Mouse (Mus musculus): ENCODE data around the gene Ccdc136. TPM values are rescaled to one million over a fixed set of nuclear protein-coding genes. Genes with fewer than 3 reads are reported as not detected.

The Ccdc136 gene
- polyA plus RNA-seq, 1 experiment from 2014 or later = 22.6 TPM

- H3K36me3 ChIP-seq = peaks cover 73% of the 10 kb centered on the region
Observed at GRCm38 (mm10) chr6:29445354-29445753, 49.2 kb downstream of the Ccdc136 start.

GRCm38 (mm10) chr6:29449858-29450257, 53.7 kb downstream of the Ccdc136 start:
- H3K9ac ChIP-seq = no peak overlapping the region
- ATAC-seq (replicated peaks; ENCODE audit: low FRiP score) = no peak
- H3K27ac ChIP-seq = no peak overlapping the region
- H3K36me3 ChIP-seq = peaks cover 85% of the 10 kb centered on the region
- WGBS = 32% methylated on average over 4 of the region's 4 CpGs
- H3K4me1 ChIP-seq = no peaks in the 10 kb centered on the region
- H3K9me3 ChIP-seq (replicated peaks) = no peaks in the 10 kb centered on the region
- no peak overlapping the region for H3K4me3 ChIP-seq (replicated peaks)
- no peak overlapping the region for H3K4me2 ChIP-seq
- no peaks in the 10 kb centered on the region for H3K27me3 ChIP-seq

More at GRCm38 (mm10) chr6:29445354-29445753, 49.2 kb downstream of the Ccdc136 start:
- Histone ChIP-seq H3K9ac (no peak overlapping the region), H3K4me1 (no peaks in the 10 kb centered on the region), H3K4me2 (no peak overlapping the region), H3K27me3 (no peaks in the 10 kb centered on the region), H3K27ac (no peak overlapping the region), H3K9me3 (replicated peaks) (no peaks in the 10 kb centered on the region), H3K4me3 (replicated peaks) (no peak overlapping the region)
- no peak for ATAC-seq (replicated peaks; ENCODE audit: low FRiP score)
- WGBS = 91% methylated on average over 7 of the region's 7 CpGs

GRCm38 (mm10) chr6:29450667-29451066, 54.6 kb downstream of the Ccdc136 start:
- ATAC-seq (replicated peaks; ENCODE audit: low FRiP score) = no peak
- Histone ChIP-seq H3K27me3 (no peaks in the 10 kb centered on the region), H3K4me2 (no peak overlapping the region), H3K4me3 (replicated peaks) (no peak overlapping the region), H3K36me3 (peaks cover 86% of the 10 kb centered on the region), H3K9ac (no peak overlapping the region), H3K4me1 (no peaks in the 10 kb centered on the region), H3K27ac (no peak overlapping the region), H3K9me3 (replicated peaks) (no peaks in the 10 kb centered on the region)
- WGBS = 91% methylated on average over 6 of the region's 6 CpGs

DNA sequence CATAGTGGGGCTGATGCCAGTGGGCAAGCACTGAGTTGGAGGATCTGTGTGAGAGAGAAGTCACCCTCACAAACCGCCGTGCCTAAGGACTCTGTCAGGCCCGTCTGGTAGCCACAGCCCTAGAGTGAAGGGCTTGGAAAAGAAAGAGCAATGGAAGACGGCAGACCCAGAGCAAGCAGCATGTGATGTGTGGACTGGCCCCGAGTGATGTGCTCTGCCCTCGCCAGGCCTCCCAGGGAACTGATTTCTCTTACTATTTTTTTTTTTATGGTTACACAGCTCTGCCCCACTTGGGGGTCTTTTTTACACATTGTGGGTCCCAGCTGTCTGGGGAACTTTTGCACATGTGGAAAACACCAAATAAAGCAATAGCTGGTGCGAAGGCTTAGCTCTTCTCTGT, 65.4 kb downstream of the Ccdc136 start:
- no peak overlapping the region for H3K4me2 ChIP-seq
- peaks cover 37% of the 10 kb centered on the region for H3K36me3 ChIP-seq
- no peaks in the 10 kb centered on the region for H3K9me3 ChIP-seq (replicated peaks)
- H3K27me3 ChIP-seq = no peaks in the 10 kb centered on the region
- H3K4me1 ChIP-seq = no peaks in the 10 kb centered on the region
- ATAC-seq (replicated peaks; ENCODE audit: low FRiP score) = no peak
- H3K4me3 ChIP-seq (replicated peaks) = no peak overlapping the region
- WGBS = 56% methylated on average over 7 of the region's 7 CpGs
- no peak overlapping the region for H3K9ac ChIP-seq
- H3K27ac ChIP-seq = no peak overlapping the region

- no peak for ATAC-seq (replicated peaks; ENCODE audit: low FRiP score)
- WGBS = 77% methylated on average over 3 of the region's 3 CpGs
- H3K27me3 ChIP-seq = no peaks in the 10 kb centered on the region
Observed at GRCm38 (mm10) chr6:29463388-29463787, 67.3 kb downstream of the Ccdc136 start.

DNA sequence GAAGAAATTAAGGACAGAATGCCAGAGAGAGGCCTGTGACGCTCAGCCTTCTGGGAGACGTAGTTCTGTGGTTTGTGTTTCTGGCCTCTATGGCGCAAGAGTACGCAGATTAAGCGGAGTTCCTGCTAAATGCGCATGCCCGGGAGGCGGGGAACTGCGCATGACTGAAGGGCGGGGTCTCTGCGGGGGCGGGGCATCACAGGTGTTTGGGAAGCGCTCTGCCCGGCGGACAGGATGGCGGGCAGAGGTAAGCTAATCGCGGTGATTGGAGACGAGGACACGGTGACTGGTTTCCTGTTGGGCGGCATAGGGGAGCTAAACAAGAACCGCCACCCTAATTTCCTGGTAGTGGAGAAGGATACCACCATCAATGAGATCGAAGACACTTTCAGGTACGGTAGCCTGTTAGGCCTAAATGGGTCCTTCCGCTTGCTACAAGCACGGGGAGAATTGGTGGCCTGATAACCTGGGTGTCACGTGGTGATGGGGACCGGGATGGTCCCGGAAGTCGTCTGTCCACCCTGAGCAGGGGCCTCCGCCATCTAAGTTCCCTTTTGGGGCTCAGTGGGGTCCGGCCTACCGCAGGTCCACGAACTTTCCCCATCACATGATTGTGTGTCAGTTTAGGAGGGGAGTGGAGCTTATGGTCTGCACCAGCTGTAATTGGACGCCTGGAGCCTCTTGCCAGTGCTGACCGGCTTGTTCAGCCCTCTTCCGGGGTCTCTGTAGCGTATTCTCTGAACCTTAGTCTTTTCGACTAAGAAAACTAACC, 71.7 kb downstream of the Ccdc136 start, which contains the start of gene Atp6v1f:
Gene Atp6v1f, plus strand, starts transcription at position 136 of the 772 bp plus-strand sequence.
- peaks cover 25% of the 10 kb centered on the region for H3K36me3 ChIP-seq
- peak; percentile 92 for ATAC-seq (replicated peaks; ENCODE audit: low FRiP score)
- H3K4me3 ChIP-seq (replicated peaks) = peak within 1 kb of the TSS; percentile 81
- H3K4me2 ChIP-seq = peak within 1 kb of the TSS; percentile 71
- H3K27me3 ChIP-seq = no peaks in the 10 kb centered on the region
- H3K27ac ChIP-seq = peak within 1 kb of the TSS; percentile 82
- WGBS = under 1% methylated on average over 39 of the region's 39 CpGs
- peaks cover 10% of the 10 kb centered on the region for H3K4me1 ChIP-seq
- peak within 1 kb of the TSS; percentile 63 for H3K9ac ChIP-seq
- no peaks in the 10 kb centered on the region for H3K9me3 ChIP-seq (replicated peaks)

More at GRCm38 (mm10) chr6:29463388-29463787, 67.3 kb downstream of the Ccdc136 start:
- H3K9me3 ChIP-seq (replicated peaks) = no peaks in the 10 kb centered on the region
- no peak overlapping the region for H3K27ac ChIP-seq
- H3K4me2 ChIP-seq = no peak overlapping the region
- no peak overlapping the region for H3K9ac ChIP-seq
- no peak overlapping the region for H3K4me3 ChIP-seq (replicated peaks)
- peaks cover 1% of the 10 kb centered on the region; the same call in 1 of the 2 replicates for H3K4me1 ChIP-seq
- H3K36me3 ChIP-seq = peaks cover 19% of the 10 kb centered on the region

DNA sequence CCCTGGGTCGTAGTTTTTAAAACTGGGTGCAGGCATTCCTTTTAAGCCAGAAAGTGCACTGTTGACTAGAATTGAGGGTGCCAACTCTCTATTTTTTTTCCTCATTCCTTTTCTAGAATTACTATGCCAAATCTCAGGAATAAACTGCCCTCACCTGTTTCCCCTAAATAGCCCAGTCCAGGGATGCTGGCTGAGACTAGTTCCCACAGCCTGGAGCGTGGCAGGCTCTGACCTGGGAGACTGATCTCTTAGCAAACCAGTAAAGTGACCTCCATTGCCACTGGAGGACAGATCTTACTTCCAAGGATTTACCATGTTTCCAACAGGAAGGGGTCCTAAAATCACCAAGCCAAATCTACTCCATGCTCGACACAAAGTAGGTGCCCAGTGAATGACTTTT, 72.7 kb downstream of the Ccdc136 start:
- peaks cover 25% of the 10 kb centered on the region for H3K36me3 ChIP-seq
- peak overlapping the region; percentile 63 for H3K9ac ChIP-seq
- WGBS = 83% methylated on average over 3 of the region's 3 CpGs
- peak overlapping the region; percentile 71 for H3K4me2 ChIP-seq
- H3K4me1 ChIP-seq = peaks cover 17% of the 10 kb centered on the region
- H3K9me3 ChIP-seq (replicated peaks) = no peaks in the 10 kb centered on the region
- no peaks in the 10 kb centered on the region for H3K27me3 ChIP-seq
- peak overlapping the region; percentile 81 for H3K4me3 ChIP-seq (replicated peaks)
- ATAC-seq (replicated peaks; ENCODE audit: low FRiP score) = no peak
- peak overlapping the region; percentile 82; the same call in 1 of the 2 replicates for H3K27ac ChIP-seq

- H3K27me3 ChIP-seq = no peaks in the 10 kb centered on the region
- peaks cover 26% of the 10 kb centered on the region for H3K4me1 ChIP-seq
- WGBS = 85% methylated on average over 4 of the region's 4 CpGs
Observed at GRCm38 (mm10) chr6:29471137-29471536, 75.0 kb downstream of the Ccdc136 start, which contains the start of gene Atp6v1fnb. TSS of gene Atp6v1fnb (plus strand) at chr6:29471437.

DNA sequence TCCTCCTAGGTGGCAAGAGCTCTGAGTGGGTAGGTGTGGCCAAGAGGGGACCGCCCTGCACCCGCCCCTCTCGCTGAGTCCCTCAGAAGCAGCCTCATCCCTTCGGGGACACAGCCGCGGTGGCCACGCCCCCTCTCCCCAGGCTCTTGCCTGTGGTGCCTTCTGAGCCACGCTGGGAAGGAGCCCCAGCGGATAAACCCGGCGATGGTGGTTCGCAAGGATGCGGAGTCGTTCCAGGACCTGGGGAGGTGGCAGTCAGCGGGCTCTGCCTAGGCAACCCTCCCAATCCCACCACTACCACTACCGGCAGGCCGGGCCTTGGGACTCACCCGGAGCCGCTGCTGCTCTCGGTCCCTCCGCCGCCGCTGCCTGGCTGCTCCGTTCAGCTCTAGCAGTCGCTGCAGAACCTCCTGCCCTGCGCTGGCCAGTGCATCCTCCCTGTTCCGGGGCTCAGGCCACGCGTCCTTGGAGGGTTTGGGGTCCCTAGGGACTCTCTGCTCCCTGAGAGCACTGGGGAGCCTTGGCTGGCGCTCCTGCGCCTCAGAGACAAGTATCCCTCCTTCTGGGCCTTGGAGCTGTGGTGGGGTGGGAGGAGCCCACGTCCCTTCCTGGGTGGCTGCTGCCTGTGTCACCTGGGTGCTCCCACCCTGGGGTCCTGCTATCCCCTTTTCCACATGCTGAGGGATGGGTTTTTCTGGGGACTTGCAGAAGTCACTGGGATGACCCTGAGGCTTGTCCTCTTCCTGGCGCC, 78.0 kb downstream of the Ccdc136 start:
- no peaks in the 10 kb centered on the region for H3K27me3 ChIP-seq
- peak overlapping the region; percentile 44 for H3K9ac ChIP-seq
- WGBS = 2% methylated on average over 31 of the region's 33 CpGs
- H3K4me3 ChIP-seq (replicated peaks) = peak overlapping the region; percentile 55
- H3K4me2 ChIP-seq = peak overlapping the region; percentile 80
- no peak overlapping the region for H3K27ac ChIP-seq
- H3K36me3 ChIP-seq = peaks cover 25% of the 10 kb centered on the region
- peak; percentile 95 for ATAC-seq (replicated peaks; ENCODE audit: low FRiP score)
- H3K4me1 ChIP-seq = peaks cover 18% of the 10 kb centered on the region
- no peaks in the 10 kb centered on the region for H3K9me3 ChIP-seq (replicated peaks)

More at GRCm38 (mm10) chr6:29471137-29471536, 75.0 kb downstream of the Ccdc136 start, which contains the start of gene Atp6v1fnb:
- Histone ChIP-seq H3K36me3 (peaks cover 25% of the 10 kb centered on the region), H3K4me3 (replicated peaks) (no peak within 1 kb of the TSS), H3K9me3 (replicated peaks) (no peaks in the 10 kb centered on the region), H3K4me2 (no peak within 1 kb of the TSS), H3K9ac (no peak within 1 kb of the TSS), H3K27ac (no peak within 1 kb of the TSS)
- no peak for ATAC-seq (replicated peaks; ENCODE audit: low FRiP score)

DNA sequence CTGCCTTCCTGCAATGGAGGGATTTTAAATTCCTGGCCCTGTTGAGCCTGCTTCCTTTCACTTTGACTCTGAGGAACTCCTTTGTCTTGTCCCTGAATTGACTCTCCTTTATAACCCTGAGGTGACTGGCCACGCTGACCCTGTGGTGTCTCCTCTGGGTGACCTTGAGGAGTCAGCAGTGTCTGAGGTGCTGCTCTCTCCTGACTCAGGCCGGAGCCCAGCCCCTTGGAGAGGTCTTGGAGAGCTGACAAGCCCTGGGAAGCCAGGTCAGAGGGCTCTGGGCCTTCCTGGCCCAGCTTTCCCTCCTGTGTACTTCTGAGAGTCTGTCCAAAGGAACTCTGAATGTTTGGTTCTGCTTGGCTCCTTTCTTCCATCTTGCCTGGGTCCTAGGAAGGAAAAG, 78.6 kb downstream of the Ccdc136 start:
- Histone ChIP-seq H3K4me2 (peak overlapping the region; percentile 80), H3K9ac (no peak overlapping the region)

More for the DNA sequence above, 78.6 kb downstream of the Ccdc136 start:
- Histone ChIP-seq H3K9me3 (replicated peaks) (no peaks in the 10 kb centered on the region), H3K4me3 (replicated peaks) (peak overlapping the region; percentile 55; the same call in 1 of the 2 replicates), H3K27ac (no peak overlapping the region), H3K36me3 (peaks cover 25% of the 10 kb centered on the region), H3K4me1 (peaks cover 16% of the 10 kb centered on the region), H3K27me3 (no peaks in the 10 kb centered on the region)
- WGBS = 67% methylated on average over 2 of the region's 2 CpGs
- ATAC-seq (replicated peaks; ENCODE audit: low FRiP score) = no peak; the same call in 1 of the 2 replicates
